Mouse (Mus musculus) heart, postnatal 14 days (tissue): ENCODE measurements at regions not wholly inside any gene's neighbourhood (a gene's known extent, or its start where the extent isn't known, plus 50 kb on each side); places are given as distances from the start of the nearest gene placed in this dataset.
A peak's percentile ranks its signal among the peaks of the same experiment; 100 is the strongest.

Source experiments
- DNase-seq, 2 experiments: peaks; one replicate each; pipeline ENCODE4 v3.0.0; 2021 to 2022
- intact Hi-C: fragments of 180-260 bp; cut with DNase I; formaldehyde crosslinking; loops from one replicate; pipeline ENCODE4 v1.15.1; 2025

DNA sequence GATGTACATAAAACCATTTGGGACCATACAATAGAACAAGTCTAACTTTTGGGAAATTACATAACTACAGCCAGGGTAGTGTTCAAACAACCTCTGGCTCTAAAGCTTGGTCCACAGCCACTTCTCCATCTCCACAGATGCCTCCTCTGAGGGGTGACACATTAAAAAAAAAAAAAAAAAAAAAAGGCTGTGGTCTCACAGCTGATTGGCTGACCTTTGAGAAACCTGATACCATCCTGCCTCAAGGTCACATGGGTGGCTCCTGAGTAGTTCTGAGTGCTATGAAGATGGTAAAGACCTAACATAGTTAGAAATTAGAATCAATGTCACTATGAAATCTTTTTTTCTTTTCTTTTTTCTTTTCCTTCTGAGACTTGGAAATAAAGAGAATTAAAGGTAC, 102.4 kb downstream of the Tmem182 start:
- no peak for DNase-seq

DNA sequence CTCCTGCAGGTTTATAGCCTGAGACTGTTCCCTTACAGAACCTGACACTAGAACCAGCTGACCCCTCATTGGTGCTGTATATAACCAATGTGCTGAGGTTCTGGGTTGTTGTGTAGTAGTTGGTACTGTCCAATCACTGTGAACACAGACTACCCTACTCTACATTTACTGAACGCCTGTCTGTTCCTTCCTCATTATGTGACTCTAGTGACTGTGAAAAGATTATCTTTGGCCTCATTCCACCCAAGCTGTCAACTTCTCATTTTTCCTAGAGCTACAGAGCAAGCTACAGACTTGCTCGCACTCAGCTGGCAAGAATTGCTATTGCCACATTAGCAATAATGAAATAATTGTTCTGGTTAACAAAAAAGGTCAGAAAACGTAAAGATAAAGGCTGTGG, 108.2 kb downstream of the Tmem182 start:
- intact Hi-C loops: no loop called here
- no peak for DNase-seq

More for the DNA sequence above, 102.4 kb downstream of the Tmem182 start:
- intact Hi-C loops: no loop called here

DNA sequence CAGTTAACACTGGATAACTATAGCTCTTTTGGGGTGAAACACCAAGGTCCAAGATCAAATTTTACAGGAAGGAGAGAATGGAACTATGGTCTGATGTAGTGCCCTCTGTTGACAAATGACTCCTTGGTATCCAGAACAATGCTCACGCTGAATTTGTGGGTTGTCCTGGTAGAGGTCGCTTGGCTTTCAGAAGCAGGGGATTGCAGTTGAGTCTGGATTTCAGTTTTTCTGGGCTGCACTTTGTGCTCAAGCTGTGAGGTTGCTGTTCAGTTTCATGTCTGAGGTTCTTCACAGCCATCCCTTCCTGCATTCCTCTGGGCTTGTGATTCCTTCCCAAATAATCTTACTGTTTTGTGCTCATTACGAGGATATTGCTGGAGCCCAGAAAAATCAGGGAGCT, 118.9 kb downstream of the Tmem182 start:
- DNase-seq: no peak
- intact Hi-C loops: no loop called here

DNA sequence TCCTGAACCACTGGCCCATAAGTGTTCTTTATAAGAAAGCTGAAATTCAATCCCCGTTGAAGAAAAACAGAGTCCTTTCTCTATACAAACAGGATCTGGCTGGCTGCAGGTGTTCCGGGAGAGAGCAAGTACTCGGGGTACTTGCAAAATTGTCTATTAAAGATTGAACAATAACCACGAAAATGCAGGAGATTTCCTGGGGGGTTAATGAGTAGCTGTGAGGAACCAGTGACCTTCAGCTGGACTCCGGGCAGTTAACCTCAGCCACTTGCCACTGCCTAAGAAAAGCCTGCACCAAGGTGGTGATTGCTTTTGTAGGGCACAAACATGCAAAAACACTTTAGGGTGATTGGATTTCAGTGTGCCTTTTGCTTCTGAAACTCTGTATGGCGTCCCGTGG, 119.4 kb downstream of the Tmem182 start:
- DNase-seq: no peak
- intact Hi-C loops: no loop called here

DNA sequence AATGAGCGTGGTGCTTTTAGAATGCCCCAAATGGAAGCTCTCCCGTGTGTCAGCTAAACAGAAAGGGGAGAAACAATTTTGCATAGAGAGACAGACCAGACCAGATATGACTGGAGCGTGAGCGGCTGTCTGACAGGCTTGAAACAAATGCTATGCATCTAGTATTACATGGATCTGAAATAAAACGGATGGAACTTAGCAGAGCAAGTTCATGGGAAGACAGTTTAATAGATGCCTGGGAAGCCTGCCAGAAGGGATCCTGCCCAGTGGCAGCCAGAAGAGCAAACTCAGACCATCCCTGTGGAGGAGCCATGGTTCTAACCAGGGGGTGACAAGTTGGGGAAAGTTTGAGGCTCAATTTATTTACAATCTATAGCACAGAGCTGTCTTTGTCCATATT, 126.0 kb downstream of the Tmem182 start:
- intact Hi-C loops: no loop called here
- no peak for DNase-seq

DNA sequence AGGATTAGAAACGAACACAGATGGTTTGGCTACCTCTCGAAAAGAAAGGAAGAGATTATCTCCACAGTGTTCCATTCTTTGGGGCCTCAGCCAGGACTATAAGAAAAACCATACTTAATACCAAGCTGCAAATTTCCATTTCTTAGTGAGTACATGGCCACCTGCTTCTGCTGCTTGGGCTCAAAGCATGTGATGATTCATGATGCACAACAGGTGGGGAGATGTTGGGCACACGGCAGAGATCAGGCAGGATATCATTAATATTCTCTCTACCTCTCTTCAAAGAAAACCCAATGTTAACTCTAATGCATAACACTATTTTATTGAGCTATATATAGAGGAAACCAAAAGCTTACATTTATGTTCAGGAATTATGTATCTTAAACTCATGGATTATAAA, 131.3 kb downstream of the Tmem182 start:
- DNase-seq: no peak
- intact Hi-C loops: no loop called here

DNA sequence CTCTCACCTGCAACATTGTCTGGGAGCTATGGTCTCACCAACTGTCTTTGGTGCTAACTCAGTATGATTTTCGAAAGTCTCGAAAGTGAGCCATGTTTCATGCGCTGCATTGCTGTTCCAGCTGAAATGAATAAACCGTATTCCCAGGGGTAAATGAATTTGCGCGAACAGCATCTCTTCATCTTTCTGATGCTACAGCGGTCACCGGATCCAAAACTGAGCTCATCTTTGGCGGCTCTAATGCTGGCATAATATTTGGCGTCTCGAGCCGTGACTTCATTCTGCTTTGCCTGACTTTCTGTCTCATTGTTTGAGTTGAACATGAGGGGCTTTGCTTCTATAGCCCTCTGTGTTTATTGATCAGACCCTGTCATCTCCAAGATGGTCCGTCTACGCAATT, 137.3 kb downstream of the Tmem182 start:
- intact Hi-C loops: no loop called here
- DNase-seq: no peak

DNA sequence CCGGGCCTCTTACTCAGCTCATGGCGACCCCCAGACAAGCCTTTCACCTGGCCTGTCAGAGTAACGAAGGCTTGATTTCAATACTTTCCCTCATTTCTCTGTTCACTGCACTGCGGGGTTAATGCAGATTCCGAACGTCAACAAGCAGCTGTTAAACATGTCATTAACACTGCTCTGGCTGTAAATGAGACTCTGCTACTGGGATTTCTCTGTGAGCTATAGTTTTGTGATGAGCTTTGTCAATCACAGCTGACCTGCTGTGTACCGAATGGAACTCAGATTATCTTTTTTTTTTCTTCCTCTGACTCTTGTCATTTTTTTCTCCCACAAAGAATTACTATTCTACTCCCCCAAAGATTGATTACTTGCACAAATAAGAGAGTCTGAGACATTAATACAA, 137.8 kb downstream of the Tmem182 start:
- intact Hi-C loops: no loop called here
- no peak for DNase-seq

DNA sequence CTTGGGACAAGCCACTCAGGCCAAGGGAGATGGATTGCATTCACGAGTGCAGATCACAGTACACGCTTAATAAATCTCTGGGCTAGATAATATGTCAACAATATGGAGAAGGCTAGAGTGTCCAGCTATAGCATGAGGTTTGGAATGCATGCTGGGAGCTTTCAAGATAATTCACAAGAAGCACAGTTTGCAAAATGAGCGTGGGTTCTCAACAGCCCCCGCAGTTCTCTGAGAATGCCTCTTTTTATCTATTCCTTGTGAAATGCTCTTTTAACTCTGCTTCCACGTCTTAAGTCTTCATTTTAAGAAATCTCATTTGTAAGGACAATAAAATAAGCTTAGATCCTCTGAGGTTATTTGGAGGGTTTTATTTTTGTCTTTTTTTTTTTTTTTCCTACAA, 145.2 kb downstream of the Tmem182 start:
- DNase-seq: no peak
- intact Hi-C loops: no loop called here

DNA sequence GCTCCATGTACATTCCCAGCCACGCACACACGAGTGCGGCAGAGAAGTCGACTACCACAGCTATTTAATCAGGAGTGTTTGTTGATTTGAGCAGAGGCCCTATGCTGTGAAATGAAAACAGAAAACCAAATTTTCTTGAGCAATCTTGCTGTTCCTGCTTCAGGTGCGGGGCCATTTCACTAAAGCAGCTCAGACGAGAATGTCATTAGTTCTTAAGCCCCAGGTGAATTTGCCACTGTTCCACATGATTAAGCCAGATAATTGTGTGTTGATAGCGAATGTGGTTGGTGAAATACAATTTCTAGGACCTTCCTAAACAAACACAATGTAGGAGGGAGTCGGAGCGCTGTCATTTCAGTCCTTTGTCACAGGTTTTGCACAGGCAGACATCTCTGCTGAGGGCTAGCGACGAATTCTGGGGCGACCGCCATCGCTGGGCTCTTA, 149.3 kb downstream of the Tmem182 start:
- DNase-seq: no peak
- intact Hi-C loops: no loop called here

DNA sequence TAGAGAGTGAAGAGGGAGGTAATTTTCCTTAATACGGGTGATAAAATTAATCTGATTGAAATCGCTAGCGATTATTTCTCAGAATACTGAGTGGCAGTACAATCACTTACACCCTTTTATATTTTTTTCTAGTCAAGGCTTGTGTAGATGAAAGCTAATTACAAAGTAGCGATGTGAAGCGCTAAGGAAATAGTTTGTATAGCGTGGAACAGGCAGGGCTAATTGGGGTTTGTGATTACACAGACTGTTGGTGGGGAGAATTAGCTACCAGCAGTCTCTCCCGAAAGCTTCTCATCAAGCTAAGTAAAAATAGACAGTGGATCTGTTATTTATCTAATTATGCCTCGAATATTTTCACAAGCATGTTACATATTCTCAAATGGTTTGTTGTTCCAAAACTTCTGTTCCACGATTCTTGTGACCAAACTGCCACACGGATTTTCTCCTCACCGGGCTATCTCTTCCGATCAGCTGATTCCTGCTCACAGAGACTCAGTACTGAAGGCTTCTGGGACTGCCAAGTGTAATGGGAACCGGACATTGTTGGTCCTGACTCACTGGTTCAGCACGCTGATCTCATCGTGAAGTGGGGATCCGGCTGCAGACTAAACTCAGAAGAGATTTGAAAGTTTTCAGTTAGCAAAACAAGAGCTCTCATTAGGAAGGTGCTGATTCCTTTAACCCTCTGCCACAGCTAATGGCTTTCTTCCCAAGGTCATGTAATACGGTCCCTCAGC, 162.5 kb downstream of the Tmem182 start:
- intact Hi-C loops: no loop called here
- DNase-seq: no peak

DNA sequence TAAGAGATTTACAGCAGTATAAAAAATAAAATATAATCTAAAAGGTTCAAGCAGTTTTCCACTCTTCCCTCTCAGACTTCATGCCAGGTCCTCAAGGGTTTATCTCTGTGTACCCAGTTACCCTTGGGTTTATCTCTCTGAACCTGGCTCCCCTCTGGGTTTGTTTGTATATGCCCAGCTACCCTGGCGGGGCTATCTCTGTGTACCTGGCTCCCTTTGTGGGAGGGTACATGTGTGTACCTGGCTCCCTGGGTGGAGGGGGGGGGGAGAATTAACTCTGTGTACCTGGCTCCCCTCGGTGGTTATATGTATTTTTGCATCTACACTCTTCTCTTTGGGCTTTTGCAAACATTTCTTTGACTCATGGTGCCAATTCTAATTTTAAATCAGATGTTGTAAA, 178.4 kb downstream of the Tmem182 start:
- intact Hi-C loops: no loop called here
- no peak for DNase-seq

DNA sequence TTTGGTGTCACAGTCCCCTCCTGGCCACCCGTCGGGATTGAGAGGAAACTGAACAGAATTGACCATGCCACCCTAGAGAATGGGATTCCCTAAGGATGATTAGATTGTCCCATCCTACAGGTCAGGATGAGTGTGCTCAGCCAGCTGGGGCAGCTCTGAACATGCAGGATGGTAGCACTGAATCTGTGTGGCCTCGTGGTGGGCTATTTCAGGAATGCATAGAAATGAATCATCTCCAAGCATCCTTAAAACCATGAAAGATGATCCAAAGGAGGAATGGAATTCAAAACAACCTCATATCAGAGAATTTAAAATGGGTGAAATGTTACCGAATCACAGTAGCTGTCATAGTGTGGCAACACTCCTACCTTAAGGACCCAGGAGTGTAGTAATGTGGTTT, 187.9 kb downstream of the Tmem182 start:
- no peak for DNase-seq
- intact Hi-C loops: no loop called here

DNA sequence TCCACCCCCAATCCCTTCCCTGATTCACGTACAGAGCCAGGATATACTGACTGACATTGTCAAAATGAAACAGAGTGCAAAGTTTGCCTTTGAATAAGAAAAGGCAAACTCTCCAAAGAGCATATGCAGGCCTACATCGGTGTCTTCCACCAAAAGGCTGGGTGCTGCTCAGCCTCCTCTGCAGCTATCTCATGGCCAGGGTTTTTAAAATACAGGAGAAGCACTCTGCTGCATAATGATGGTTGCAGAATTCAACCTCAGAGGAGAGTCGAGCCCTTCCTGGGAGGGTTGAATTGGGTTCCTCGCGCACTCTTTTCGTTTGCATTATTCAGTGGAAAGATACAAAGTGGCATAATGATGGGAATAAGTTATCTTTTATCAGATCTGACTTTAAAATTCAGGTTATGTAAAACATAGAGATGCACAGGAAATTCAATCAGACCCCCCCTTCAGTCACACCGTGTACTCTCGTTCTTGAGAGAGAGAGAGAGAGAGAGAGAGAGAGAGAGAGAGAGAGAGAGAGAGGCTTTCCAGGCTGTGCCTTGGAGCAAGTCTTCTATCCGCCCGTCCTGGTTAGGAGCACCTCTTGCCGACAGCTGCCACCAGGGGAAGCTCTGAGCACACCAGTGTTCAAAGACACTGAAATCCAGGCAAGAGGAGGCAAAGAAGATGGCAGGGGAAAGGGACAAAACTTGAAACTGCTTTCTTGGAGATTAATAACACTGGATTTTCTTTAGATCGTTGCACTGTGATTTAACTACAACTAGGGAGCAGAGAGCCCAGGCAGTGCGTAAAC, 196.0 kb downstream of the Tmem182 start:
- intact Hi-C loops: no loop called here
- DNase-seq: peak; percentile 27 to 41

DNA sequence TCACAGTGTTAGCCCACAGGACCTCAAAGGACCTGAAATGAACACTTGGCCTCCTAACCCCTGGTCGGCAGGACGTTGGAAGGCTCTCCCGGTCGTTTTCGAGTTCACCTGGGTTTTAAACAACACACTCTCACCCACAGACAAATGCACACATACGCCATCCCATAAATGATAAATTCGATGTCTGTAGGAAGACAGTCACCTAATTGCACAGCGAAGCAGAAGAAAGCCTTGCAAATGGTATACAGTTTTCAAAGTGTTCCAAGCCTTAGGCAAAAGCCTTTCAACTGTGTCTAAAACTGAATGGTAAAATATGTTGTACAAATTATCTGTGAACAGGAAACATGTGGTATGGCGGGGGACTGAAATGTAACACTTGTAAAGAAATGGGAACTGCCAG, 196.6 kb downstream of the Tmem182 start:
- intact Hi-C loops: no loop called here
- no peak for DNase-seq

DNA sequence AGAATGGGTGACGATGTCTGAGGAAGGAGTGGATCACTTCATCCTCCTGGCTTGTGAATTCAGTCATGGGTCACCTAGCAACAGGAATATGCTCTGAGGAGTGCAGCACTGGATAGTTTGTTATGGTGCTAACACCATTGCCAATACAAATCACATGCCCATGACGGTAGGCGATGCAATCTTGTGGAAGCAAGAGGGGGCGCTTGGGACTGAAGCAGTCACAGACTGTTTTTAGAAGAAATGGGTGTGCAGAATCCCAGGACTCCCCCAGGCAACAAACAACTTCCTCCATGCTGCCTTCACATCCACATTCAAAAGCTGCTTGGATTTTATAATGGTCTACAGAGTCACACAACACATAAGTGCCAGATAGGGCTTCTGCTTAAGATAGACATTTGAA, 221.5 kb downstream of the Tmem182 start:
- no peak for DNase-seq
- intact Hi-C loops: no loop called here

DNA sequence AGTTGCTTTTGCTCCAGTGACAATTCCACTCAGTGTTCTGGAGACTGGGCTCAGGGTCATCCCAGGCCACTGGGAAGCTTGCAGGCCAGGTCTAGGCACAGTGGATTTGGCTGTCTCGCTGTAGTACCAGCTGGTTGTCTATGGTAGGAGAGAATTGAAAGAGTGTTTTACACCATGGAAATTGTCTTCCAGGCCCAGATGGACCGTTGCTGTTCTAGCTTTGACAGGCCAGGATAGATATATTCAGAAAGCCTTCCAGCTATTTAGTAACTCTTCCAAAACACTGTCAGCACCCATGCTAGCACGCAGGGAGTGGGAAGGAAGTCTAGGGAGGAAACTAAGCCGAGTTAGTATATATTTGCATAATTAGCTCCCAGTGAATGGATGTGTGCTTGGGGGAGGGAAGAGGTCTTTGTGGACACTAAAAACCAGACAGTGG, 222.2 kb downstream of the Tmem182 start:
- intact Hi-C loops: no loop called here
- peak; percentile 53 to 68 for DNase-seq

DNA sequence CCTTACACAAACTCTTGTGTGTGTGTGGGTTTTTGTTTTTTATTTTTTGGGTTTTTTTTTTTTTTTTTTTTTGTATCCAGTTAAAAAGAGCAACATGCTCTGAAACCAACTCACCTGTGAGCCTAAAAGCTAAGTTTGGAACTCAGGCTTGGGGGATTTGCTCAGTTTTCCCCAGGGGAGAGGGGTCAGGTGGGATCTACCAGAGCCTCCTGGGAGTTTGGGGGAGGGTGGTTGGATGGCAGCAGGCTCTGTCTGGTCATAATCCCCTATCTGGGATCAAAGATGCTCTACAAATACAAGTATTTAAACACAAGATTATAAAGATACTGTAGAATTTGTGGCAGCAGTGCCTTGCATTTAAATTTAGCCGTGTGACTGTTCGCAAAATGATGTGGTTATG, 222.6 kb downstream of the Tmem182 start:
- intact Hi-C loops: no loop called here
- DNase-seq: no peak

DNA sequence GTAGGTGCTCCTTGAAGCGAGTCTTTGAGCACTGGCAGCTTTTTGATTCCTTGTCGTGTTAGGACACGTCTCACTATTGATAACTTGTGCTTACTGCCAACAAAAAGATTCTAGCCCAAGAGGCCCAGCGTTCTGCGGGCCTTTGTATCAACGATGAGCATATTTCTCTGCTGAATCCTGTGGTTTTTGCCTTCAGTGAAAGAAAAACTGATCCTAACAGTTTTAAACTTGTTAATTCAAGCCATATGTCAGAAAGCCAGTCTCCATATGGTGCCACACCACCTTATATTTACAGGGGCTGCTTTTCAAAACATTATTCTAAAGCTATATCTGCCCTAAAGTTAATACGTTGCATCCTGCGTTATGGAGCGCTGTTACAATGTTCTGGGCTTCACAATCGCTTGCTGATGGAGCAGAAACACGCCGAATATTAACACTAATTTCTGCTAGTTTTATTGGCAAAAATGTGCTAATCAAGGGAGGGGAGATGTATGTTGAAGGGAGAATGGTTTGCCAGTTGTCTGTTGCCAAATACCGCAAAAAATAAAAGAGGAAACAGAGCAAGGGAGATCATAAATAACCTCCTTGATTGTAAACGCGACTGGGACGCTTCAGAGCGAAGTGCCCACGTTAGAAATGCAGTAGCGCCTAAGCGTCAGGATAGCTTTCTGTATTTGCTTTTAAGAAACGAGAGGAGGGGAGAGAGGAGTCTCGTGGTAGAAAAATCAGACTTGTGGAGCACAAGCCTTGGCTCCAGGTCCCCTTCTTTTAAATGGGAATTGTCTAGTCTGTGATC, 229.9 kb downstream of the Tmem182 start:
- no peak for DNase-seq
- intact Hi-C loops: no loop called here

DNA sequence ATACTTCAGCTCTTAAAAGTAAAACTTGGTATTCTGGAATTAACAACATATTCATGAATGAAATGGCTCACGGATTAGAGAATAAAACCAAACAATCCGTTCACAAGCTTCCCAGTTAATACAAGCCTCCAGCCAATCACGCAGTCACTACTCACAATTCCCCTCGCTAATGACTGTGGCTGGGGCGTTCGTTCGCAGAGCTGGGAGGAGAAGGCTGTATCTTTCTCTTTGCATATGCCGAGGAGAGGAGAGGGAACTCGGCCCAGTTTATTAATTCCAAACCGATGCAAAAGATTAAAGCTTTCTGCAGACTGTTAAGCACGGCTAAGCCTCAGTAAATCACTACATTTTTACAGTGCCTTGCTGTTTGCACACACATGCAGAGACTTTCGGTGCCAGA, 231.5 kb downstream of the Tmem182 start:
- intact Hi-C loops: no loop called here
- no peak for DNase-seq

DNA sequence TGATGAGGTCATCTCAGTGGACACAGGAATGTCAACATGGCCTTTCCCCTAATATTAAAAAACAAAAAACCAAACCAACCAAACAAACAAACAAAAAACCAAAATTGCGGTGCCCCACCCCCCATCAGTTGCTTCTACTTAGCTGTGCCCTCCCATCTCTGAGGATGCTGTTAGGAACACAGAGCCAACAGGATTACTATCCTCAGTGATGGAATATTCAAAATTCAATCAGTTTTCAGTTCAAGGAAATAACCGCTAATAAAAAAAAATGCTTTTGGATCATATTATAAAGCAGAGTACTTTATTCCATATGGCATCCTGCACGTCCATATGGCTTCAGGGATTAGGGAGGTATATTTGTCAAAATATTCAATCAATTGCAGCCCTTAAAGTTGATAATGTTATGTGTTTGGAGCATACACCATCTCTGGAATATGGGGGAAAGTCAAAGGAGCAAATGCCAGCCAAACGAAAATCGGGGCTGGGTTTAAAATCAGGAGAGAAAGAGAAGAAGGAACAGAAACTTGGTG, 249.1 kb downstream of the Tmem182 start:
- intact Hi-C loops: no loop called here
- no peak for DNase-seq
